Mouse (Mus musculus): ENCODE results near the gene Gm36028. TPM values are rescaled to one million over a fixed set of nuclear protein-coding genes. Genes with fewer than 3 reads are reported as not detected.

Gm36028 gene
- polyA plus RNA-seq, 1 experiment from 2014 or later = 0.24 TPM

DNA sequence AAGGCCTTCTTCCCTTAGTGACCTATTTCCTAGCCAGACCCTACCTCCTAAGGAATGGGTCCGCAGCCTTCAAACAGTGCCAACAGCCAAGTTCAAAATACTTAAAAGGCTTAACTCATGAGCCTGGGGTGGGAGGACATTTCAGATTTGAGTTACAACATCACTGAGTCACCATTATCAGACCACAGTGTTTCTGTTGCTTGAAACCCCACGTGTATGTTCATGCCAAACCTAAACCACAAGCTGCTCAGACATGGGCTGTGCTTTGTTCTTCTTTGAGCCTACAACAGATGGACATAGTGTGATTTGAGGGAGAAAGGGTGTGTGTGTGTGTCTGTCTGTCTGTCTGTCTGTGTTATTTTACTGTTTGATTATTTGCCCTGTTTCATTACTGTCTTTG lies 59.8 kb downstream of the Gm36028 start:
- DNase-seq (ENCODE audit: low spot score) = no peak
- H3K27ac ChIP-seq = no peak overlapping the region
- WGBS = 90% methylated on average over 2 of the region's 2 CpGs
- H3K9me3 ChIP-seq = peaks cover 11% of the 10 kb centered on the region
- H3K4me1 ChIP-seq (replicated peaks) = peaks cover 8% of the 10 kb centered on the region; the same call in 1 of the 2 replicates
- H3K4me3 ChIP-seq = no peak overlapping the region
- peaks cover 55% of the 10 kb centered on the region for H3K36me3 ChIP-seq
- no peaks in the 10 kb centered on the region for H3K27me3 ChIP-seq (ENCODE audit: insufficient read depth, poor library complexity, severe bottlenecking)

Other genes with a start within 250 kb of the Gm36028 start
- gene Ndufb4, start 206.7 kb downstream of the Gm36028 start, polyA plus RNA-seq (2016; fragmentation: Nextera tagmentation; extraction: Ambion mirVana) = 47.6 and 54.3 TPM in 2 replicates
- gene Fstl1, start 84.3 kb downstream of the Gm36028 start, polyA plus RNA-seq (2016; fragmentation: Nextera tagmentation; extraction: Ambion mirVana) = 170 and 178 TPM in 2 replicates
- gene Lrrc58, start 7.2 kb upstream of the Gm36028 start, polyA plus RNA-seq (2016; fragmentation: Nextera tagmentation; extraction: Ambion mirVana) = 44.7 and 54.0 TPM in 2 replicates
- gene Gpr156, start 55.4 kb upstream of the Gm36028 start, polyA plus RNA-seq (2016; fragmentation: Nextera tagmentation; extraction: Ambion mirVana) = 2.1 and 4.5 TPM in 2 replicates
- 73.9 and 84.1 TPM in 2 replicates for gene Gsk3b, start 227.9 kb upstream of the Gm36028 start, polyA plus RNA-seq (2016; fragmentation: Nextera tagmentation; extraction: Ambion mirVana)

All from hindbrain, embryonic 10.5 days (tissue).